Mouse (Mus musculus): ENCODE results near the gene Rps8. TPM values are rescaled to one million over a fixed set of nuclear protein-coding genes. Genes with fewer than 3 reads are reported as not detected.
A peak's percentile ranks its signal among the peaks of the same experiment; 100 is the strongest.

Gene Rps8
- polyA plus RNA-seq, 1 experiment from 2014 or later: 618 TPM

GRCm38 (mm10) chr4:117104672-117105071 lies 51.4 kb downstream of the Rps8 start:
- Histone ChIP-seq H3K27ac (no peak overlapping the region), H3K4me3 (no peak overlapping the region), H3K9ac (no peak overlapping the region), H3K9me3 (replicated peaks) (no peaks in the 10 kb centered on the region), H3K4me2 (replicated peaks) (no peak overlapping the region), H3K36me3 (peaks cover 17% of the 10 kb centered on the region), H3K4me1 (0 out of 2 replicates have a peak, but pooled peaks cover 3% of the 10 kb centered on the region), H3K27me3 (no peaks in the 10 kb centered on the region)
- peak; percentile 33; the same call in 1 of the 2 replicates for ATAC-seq (ENCODE audit: low FRiP score)
- WGBS: 83% methylated on average over 10 of the region's 10 CpGs

Small RNA genes lying within 50 kb of the gene (microRNA-seq; reads per million reads assigned to microRNA genes)
- gene Gm22398: not detected

Other genes with a start within 250 kb of the Rps8 start
- 87.5 and 90.2 TPM in 2 replicates for gene Urod, start 161.8 kb downstream of the Rps8 start, polyA plus RNA-seq (2016; fragmentation: Nextera tagmentation; extraction: Ambion mirVana)
- gene Hectd3, start 160.9 kb downstream of the Rps8 start, polyA plus RNA-seq (2016; fragmentation: Nextera tagmentation; extraction: Ambion mirVana): 20.2 and 20.6 TPM in 2 replicates
- 41.5 and 47.4 TPM in 2 replicates for gene Eif2b3, start 136.8 kb downstream of the Rps8 start, polyA plus RNA-seq (2016; fragmentation: Nextera tagmentation; extraction: Ambion mirVana)
- 4.5 and 5.9 TPM in 2 replicates for gene Ptch2, start 60.2 kb downstream of the Rps8 start, polyA plus RNA-seq (2016; fragmentation: Nextera tagmentation; extraction: Ambion mirVana)
- 4.0 and 4.5 TPM in 2 replicates for gene Btbd19, start 30.5 kb downstream of the Rps8 start, polyA plus RNA-seq (2016; fragmentation: Nextera tagmentation; extraction: Ambion mirVana)
- gene Tctex1d4, start 29.4 kb downstream of the Rps8 start, polyA plus RNA-seq (2016; fragmentation: Nextera tagmentation; extraction: Ambion mirVana): 0.34 TPM in 1 of 2 replicates, not detected in the other
- 26.4 and 29.6 TPM in 2 replicates for gene Plk3, start 22.3 kb downstream of the Rps8 start, polyA plus RNA-seq (2016; fragmentation: Nextera tagmentation; extraction: Ambion mirVana)
- gene Kif2c, start 26.4 kb upstream of the Rps8 start, polyA plus RNA-seq (2016; fragmentation: Nextera tagmentation; extraction: Ambion mirVana): 55.6 and 56.4 TPM in 2 replicates
- 9.0 and 9.6 TPM in 2 replicates for gene Tmem53, start 95.7 kb upstream of the Rps8 start, polyA plus RNA-seq (2016; fragmentation: Nextera tagmentation; extraction: Ambion mirVana)
- 0.78 and 1.3 TPM in 2 replicates for gene Armh1, start 95.9 kb upstream of the Rps8 start, polyA plus RNA-seq (2016; fragmentation: Nextera tagmentation; extraction: Ambion mirVana)